8 mouse cellular contexts compared by ENCODE assay signal in the genomic region with DNA sequence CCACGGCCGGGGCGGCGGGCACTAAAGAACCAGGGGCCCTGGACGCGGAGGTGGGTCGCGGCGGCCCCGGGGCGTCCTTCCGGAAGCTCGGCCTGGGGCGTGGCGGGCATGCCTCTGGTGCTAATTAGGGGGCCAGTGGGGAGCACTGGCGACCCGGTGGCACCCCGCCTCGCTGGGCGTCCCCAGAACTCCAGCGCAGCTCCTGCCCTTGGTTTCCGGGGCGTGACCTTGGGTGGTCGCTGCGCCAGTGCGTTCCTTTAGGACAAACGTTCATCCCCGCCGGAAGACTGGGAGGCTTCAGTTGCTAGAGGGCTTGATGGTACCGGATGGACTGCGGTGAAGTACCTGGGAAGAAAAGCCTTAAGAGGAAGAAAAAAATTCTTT. TPM values are rescaled to one million over a fixed set of nuclear protein-coding genes. Genes with fewer than 3 reads are reported as not detected.
DNase-seq lines count a peak whose midpoint lies in the region; ATAC-seq and TF ChIP-seq lines count a peak whose summit lies in the region.

No protein-coding gene starts in this region.

- peaks cover 14% of the 10 kb centered on the region for H3K4me1 ChIP-seq in embryonic facial prominence, embryonic 14.5 days (ENCODE audit: control insufficient read depth, insufficient read depth, low read length)
- peaks cover 12% of the 10 kb centered on the region for H3K4me1 ChIP-seq in liver, adult 2 months (ENCODE audit: control insufficient read depth, insufficient read depth, low read length)
- H3K4me1 ChIP-seq in midbrain, embryonic 14.5 days (ENCODE audit: control insufficient read depth, insufficient read depth, low read length), result peaks cover 14% of the 10 kb centered on the region
- peaks cover 19% of the 10 kb centered on the region for H3K4me1 ChIP-seq in stomach, embryonic 15.5 days

- DNase-seq in adrenal gland, postnatal 25 days, result peak; percentile 18
- no peak for DNase-seq in adrenal gland, adult 2 months
- DNase-seq in ES-CJ7 (ENCODE audit: low read depth, low spot score), result peak; percentile 64
- DNase-seq in embryonic facial prominence, embryonic 14.5 days (ENCODE audit: low spot score), result peak; percentile 44
- DNase-seq in heart, postnatal 25 days (ENCODE audit: low spot score), result peak; percentile 5
- no peak for DNase-seq in liver, adult 2 months (ENCODE audit: extremely low read depth, low read depth, low spot score)
- DNase-seq in midbrain, embryonic 14.5 days, result peak; percentile 42

- H3K9me3 ChIP-seq in embryonic facial prominence, embryonic 14.5 days (ENCODE audit: control insufficient read depth, low read length), result 0 out of 2 replicates have a peak, but pooled peaks cover 3% of the 10 kb centered on the region
- H3K9me3 ChIP-seq in midbrain, embryonic 14.5 days (ENCODE audit: control insufficient read depth, low read length), result no peaks in the 10 kb centered on the region
- H3K9me3 ChIP-seq in stomach, embryonic 15.5 days, result no peaks in the 10 kb centered on the region

- H3K27ac ChIP-seq in embryonic facial prominence, embryonic 14.5 days (replicated peaks; ENCODE audit: low read depth, low read length), result peak overlapping the region; percentile 73
- peak overlapping the region; percentile 20; the same call in 1 of the 2 replicates for H3K27ac ChIP-seq in liver, adult 2 months (replicated peaks; ENCODE audit: insufficient read depth, low read depth, low read length)
- peak overlapping the region; percentile 91 for H3K27ac ChIP-seq in midbrain, embryonic 14.5 days (replicated peaks; ENCODE audit: low read depth, low read length)
- H3K27ac ChIP-seq in stomach, embryonic 15.5 days, result peak overlapping the region; percentile 86

- peaks cover 14% of the 10 kb centered on the region for H3K36me3 ChIP-seq in embryonic facial prominence, embryonic 14.5 days (ENCODE audit: control insufficient read depth, insufficient read depth, low read length)
- H3K36me3 ChIP-seq in liver, adult 2 months (ENCODE audit: control insufficient read depth, insufficient read depth, low read length), result no peaks in the 10 kb centered on the region
- H3K36me3 ChIP-seq in midbrain, embryonic 14.5 days (ENCODE audit: control insufficient read depth, insufficient read depth, low read length), result peaks cover 15% of the 10 kb centered on the region; the same call in 1 of the 2 replicates
- H3K36me3 ChIP-seq in stomach, embryonic 15.5 days, result 0 out of 2 replicates have a peak, but pooled peaks cover 5% of the 10 kb centered on the region

- H3K79me2 ChIP-seq in liver, adult 2 months (ENCODE audit: control insufficient read depth, insufficient read depth, low read length), result peaks cover 38% of the 10 kb centered on the region

- peak overlapping the region; percentile 99 for H3K4me3 ChIP-seq in embryonic facial prominence, embryonic 14.5 days (ENCODE audit: low read depth, low read length)
- H3K4me3 ChIP-seq in liver, adult 2 months (ENCODE audit: insufficient read depth, low read depth, low read length), result peak overlapping the region; percentile 95
- peak overlapping the region; percentile 98 for H3K4me3 ChIP-seq in midbrain, embryonic 14.5 days (replicated peaks; ENCODE audit: low read depth, low read length)
- peak overlapping the region; percentile 99 for H3K4me3 ChIP-seq in stomach, embryonic 15.5 days (replicated peaks)

- TF ChIP-seq POLR2A in liver, adult 2 months (IDR thresholded peaks at IDR 0.05; ENCODE audit: extremely low read depth, insufficient read depth, low read length), result no peak

- H3K9ac ChIP-seq in embryonic facial prominence, embryonic 14.5 days (ENCODE audit: low read depth, low read length), result peak overlapping the region; percentile 95
- peak overlapping the region; percentile 94 for H3K9ac ChIP-seq in liver, adult 2 months (ENCODE audit: low read depth, low read length)
- peak overlapping the region; percentile 93 for H3K9ac ChIP-seq in midbrain, embryonic 14.5 days (replicated peaks; ENCODE audit: low read length)
- peak overlapping the region; percentile 85 for H3K9ac ChIP-seq in stomach, embryonic 15.5 days

- ATAC-seq in embryonic facial prominence, embryonic 14.5 days (ENCODE audit: low read depth), result no peak
- peak; percentile 5; the same call in 1 of the 2 replicates for ATAC-seq in midbrain, embryonic 14.5 days (ENCODE audit: low FRiP score, low TSS enrichment)
- 0 out of 2 replicates have a peak, but pooled peaks have one; percentile 3 for ATAC-seq in stomach, embryonic 15.5 days (ENCODE audit: insufficient read depth, low FRiP score, low read depth)

- intact Hi-C loops in heart, postnatal 25 days (cut with DNase I), result loop anchor here (5.0 kb wide), 1 partner anchor 59 kb away; no protein-coding TSS in a partner anchor

- no peaks in the 10 kb centered on the region for H3K27me3 ChIP-seq in embryonic facial prominence, embryonic 14.5 days (replicated peaks; ENCODE audit: control insufficient read depth, insufficient read depth, low read length)
- no peaks in the 10 kb centered on the region for H3K27me3 ChIP-seq in liver, adult 2 months (ENCODE audit: control insufficient read depth, insufficient read depth, low read length)
- H3K27me3 ChIP-seq in midbrain, embryonic 14.5 days (ENCODE audit: control insufficient read depth, insufficient read depth, low read length), result no peaks in the 10 kb centered on the region
- H3K27me3 ChIP-seq in stomach, embryonic 15.5 days (replicated peaks), result no peaks in the 10 kb centered on the region

- H3K4me2 ChIP-seq in embryonic facial prominence, embryonic 14.5 days (ENCODE audit: low read depth, low read length), result peak overlapping the region; percentile 79
- peak overlapping the region; percentile 85 for H3K4me2 ChIP-seq in midbrain, embryonic 14.5 days (ENCODE audit: low read length)
- H3K4me2 ChIP-seq in stomach, embryonic 15.5 days, result peak overlapping the region; percentile 65

- WGBS in embryonic facial prominence, embryonic 14.5 days, result 0% methylated on average over 14 of the region's 31 CpGs
- WGBS in liver, adult 2 months, result 0% methylated on average over 25 of the region's 31 CpGs
- 0% methylated on average over 29 of the region's 31 CpGs for WGBS in midbrain, embryonic 14.5 days
- WGBS in stomach, embryonic 15.5 days, result under 1% methylated on average over 29 of the region's 31 CpGs

- no peak for TF ChIP-seq CTCF in liver, adult 2 months (IDR thresholded peaks at IDR 0.05; ENCODE audit: low read depth, low read length)

RNA-seq across cellular contexts. Expression of a gene that starts 0.7 kb away (rescaled TPM):
- total RNA-seq in adrenal gland, postnatal 25 days (2021), result 102 and 119 TPM in 2 replicates
- total RNA-seq in adrenal gland, adult 2 months (2021), result 100 to 1,000 TPM; 115 to 128 TPM
- 99.0 and 107 TPM in 2 replicates for polyA plus RNA-seq in adrenal gland, adult 2 months (2012; rRNA removed)
- polyA plus RNA-seq in embryonic facial prominence, embryonic 14.5 days (2014; fragmentation: Nextera tagmentation; extraction: Ambion mirVana), result 123 and 136 TPM in 2 replicates
- total RNA-seq in heart, postnatal 25 days (2021), result 10 to 100 TPM; 92.7 to 92.8 TPM
- 24.8 and 26.0 TPM in 2 replicates for total RNA-seq in liver, adult 2 months (2014; rRNA removed)
- polyA plus RNA-seq in liver, adult 2 months (2012; rRNA removed), result 41.1 and 46.6 TPM in 2 replicates
- 120 and 138 TPM in 2 replicates for polyA plus RNA-seq in midbrain, embryonic 14.5 days (2014; fragmentation: Nextera tagmentation; extraction: Ambion mirVana)
- polyA plus RNA-seq in stomach, embryonic 15.5 days (2015; fragmentation: Nextera tagmentation; extraction: Ambion mirVana), result 117 and 120 TPM in 2 replicates

RNA-seq across cellular contexts. Expression of a gene that starts 42.4 kb away (rescaled TPM):
- total RNA-seq in adrenal gland, postnatal 25 days (2021), result 7.7 and 12.2 TPM in 2 replicates
- 1 to 10 TPM; 6.3 to 6.9 TPM for total RNA-seq in adrenal gland, adult 2 months (2021)
- 3.5 and 3.6 TPM in 2 replicates for polyA plus RNA-seq in adrenal gland, adult 2 months (2012; rRNA removed)
- 7.1 and 9.0 TPM in 2 replicates for polyA plus RNA-seq in embryonic facial prominence, embryonic 14.5 days (2014; fragmentation: Nextera tagmentation; extraction: Ambion mirVana)
- total RNA-seq in heart, postnatal 25 days (2021), result 1 to 10 TPM; 3.2 TPM
- total RNA-seq in liver, adult 2 months (2014; rRNA removed), result 4.2 and 4.4 TPM in 2 replicates
- polyA plus RNA-seq in liver, adult 2 months (2012; rRNA removed), result 2.5 and 3.4 TPM in 2 replicates
- polyA plus RNA-seq in midbrain, embryonic 14.5 days (2014; fragmentation: Nextera tagmentation; extraction: Ambion mirVana), result 7.6 and 8.4 TPM in 2 replicates
- polyA plus RNA-seq in stomach, embryonic 15.5 days (2015; fragmentation: Nextera tagmentation; extraction: Ambion mirVana), result 8.7 and 9.6 TPM in 2 replicates

Comparison
In these comparisons a context has a peak if more than half of its experiments do, and no peak if none do; other contexts are left out.
1. DNase-seq: peak in adrenal gland, postnatal 25 days (single experiment), ES-CJ7 (single experiment), embryonic facial prominence, embryonic 14.5 days (single experiment), heart, postnatal 25 days (single experiment) and midbrain, embryonic 14.5 days (single experiment); none in adrenal gland, adult 2 months (single experiment) and liver, adult 2 months (single experiment).
2. H3K27ac ChIP-seq: peak in every context shown above with its lines; median percentile 91 in midbrain, embryonic 14.5 days; 86 in stomach, embryonic 15.5 days; 73 in embryonic facial prominence, embryonic 14.5 days; 20 in liver, adult 2 months.
3. Peak in every context shown above with its lines, with median percentiles within 50 percentile points of each other: H3K4me2 ChIP-seq, H3K4me3 ChIP-seq and H3K9ac ChIP-seq.